Mouse (Mus musculus) skeletal muscle tissue, postnatal 0 days (tissue): ENCODE results near the gene Lrba. TPM values are rescaled to one million over a fixed set of nuclear protein-coding genes. Genes with fewer than 3 reads are reported as not detected.

ENCODE experiments used
- polyA plus RNA-seq: library from polyadenylated mRNA; unstranded; fragments of >200 nt; fragmentation: Nextera tagmentation; extraction: Ambion mirVana; gene quantifications from 2 replicates; pipeline ENCODE4 v1.2.1, GENCODE M21; 2015

Gene Lrba
- 4.5 and 7.1 TPM in 2 replicates for polyA plus RNA-seq

DNA sequence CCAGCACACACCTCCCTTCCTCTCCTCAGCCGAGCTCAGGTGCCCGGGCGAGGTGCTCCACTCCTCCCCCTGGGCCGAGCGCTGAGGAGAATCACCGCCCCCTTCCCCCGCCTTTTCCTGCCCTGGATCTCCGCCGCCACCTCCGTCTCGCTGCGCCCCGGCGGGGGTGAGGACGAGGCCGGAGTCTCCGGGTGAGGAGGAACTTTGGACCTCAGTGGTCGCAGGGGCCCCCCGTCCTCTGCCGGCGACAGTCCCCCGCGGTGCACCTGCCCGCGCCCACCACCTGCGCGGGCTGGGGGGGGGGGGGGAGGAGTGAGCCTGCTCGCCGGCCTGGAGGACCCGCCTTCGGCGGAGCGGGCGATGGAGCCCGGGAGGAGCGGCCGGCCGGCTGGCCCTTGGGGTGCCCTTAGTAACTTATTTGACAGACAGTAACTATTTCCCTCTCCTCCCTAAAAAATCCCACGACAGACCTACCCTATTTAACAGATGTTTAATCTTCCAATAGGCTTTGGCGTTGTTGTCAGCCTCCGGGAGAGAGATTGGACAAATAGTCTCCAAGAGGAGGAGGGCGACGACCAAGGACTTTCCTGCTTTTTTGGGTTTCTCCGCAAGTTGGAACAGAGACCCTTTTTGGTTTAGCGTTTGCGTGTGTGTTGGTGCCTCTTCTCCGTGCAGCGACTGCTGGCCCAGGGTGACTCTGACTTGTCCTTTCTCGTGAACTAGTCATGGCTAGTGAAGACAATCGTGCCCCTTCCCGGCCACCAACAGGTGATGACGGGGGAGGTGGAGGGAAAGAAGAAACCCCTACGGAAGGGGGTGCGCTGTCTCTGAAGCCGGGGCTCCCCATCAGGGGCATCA lies at the start of gene Lrba:
Gene Lrba, plus strand, starts transcription at position 117 of the 858 bp plus-strand sequence.

DNA sequence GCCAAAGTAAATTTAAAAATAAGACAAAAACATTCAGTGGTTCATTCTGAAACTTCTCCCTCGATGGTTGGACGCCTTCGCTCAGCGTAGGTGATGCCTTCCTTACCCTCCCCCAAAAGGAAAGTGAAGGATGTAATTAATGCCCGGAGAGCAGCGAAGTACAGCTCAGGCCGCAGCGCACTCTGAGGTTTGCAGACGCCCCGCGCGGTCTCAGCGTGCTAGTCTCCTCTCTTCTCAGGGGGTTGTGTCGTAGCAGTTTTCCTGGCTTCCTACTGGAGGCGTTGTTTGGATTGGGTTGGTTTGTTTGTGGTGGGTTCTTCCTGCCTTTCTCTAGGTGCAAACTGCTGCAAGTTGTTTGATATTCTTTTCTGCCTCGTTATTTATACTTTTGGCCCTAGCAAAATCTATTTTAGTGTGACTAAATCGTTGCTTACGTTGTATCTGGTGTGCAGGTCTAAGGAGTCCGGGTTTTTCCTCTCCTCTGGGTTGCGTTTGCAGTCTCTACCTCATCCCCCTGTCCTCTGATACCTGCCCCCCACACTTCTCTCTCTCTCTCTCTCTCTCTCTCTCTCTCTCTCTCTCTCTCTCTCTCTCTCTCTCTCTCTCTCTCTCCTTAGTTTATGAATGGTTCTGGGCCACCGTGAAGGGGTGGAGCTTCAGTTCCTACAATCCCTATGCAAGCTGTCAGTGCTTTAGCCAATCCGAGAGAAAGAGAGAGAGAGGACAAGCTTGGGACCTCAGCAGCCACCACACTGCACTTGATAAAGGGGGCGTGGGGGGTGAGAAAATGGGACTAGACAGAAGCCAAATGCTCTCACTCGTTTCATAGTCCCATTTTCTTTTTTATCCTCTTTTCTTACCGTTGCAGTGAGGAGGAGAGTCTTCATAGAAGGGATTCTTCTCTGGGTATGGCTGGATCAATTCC lies 323.9 kb downstream of the Lrba start, which contains the start of gene Mab21l2:
Gene Mab21l2, minus strand, starts transcription at position 539 of the 925 bp plus-strand sequence.

Other genes with a start within 250 kb of the Lrba start
- 0.15 TPM in 1 of 2 replicates, not detected in the other for gene Prss48, start 222.2 kb upstream of the Lrba start, polyA plus RNA-seq
- 903 and 943 TPM in 2 replicates for gene Rps3a1, start 82.0 kb upstream of the Lrba start, polyA plus RNA-seq